Mouse (Mus musculus) cerebellum, postnatal 36 days (tissue): ENCODE results near the gene Cdc42ep2.

Source experiments
- DNase-seq, 2 experiments: peaks; one replicate each; pipeline ENCODE4 v3.0.0; 2021 to 2022; ENCODE audit warnings: mixed read lengths in 2 of 2

Cdc42ep2 gene

DNA sequence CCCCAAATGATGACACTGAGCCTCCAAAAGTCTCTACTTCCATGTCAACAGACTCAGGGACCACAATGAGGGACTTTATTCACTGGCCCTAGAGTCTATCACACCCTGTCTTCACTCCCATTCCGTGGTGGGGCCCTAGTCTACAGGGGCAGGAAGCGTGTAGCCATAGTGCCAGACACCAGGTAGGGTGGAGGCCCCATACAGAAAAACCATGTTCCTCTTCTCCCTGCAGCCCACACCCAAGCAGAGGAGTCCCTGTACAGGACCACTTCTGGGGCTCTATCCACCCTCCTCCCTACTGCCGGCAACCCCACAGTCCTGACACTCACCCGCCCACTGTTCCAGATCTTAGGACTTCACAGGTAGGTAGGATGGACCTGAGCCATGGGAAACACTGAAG, 52.1 kb downstream of the Cdc42ep2 start:
- no peak for DNase-seq

DNA sequence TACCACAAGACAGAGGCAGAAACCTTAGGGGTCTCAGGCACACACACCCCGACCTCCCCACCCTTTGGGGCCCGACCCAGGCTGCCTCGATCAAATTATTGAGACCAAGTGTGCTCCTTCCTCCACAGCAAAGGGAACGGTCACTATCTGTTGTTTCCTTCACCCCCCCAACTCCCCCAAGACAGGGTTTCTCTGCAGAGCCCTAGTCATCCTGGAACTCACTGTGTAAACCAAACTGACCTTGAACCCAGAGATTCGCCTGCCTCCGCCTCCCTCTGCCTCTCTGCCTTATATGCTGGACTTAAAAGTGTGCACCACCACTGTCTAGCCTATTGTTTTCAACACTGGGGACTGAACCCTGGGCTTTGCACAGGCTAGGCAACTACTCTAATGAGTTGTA, 52.9 kb downstream of the Cdc42ep2 start:
- DNase-seq = no peak

DNA sequence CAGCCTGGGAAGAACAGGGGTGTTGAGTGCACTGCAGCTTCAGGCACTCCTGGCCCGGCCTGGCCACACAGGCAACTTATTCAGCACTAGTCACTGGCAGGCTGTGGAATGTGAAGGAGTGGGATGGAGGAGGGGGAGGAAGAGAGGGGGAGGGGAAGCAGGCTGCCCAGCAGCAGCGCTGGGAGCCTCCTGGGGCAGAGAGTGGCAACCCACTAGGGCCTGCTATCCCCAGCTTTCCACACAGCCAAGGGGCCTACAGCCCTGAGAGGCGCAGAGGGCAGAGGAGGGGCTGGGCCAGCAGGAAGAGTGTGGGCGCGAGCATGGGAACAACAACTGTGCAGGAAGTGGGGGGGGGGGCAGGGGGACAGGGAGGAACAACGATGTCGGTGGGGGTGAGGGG, 53.3 kb downstream of the Cdc42ep2 start:
- DNase-seq = no peak

DNA sequence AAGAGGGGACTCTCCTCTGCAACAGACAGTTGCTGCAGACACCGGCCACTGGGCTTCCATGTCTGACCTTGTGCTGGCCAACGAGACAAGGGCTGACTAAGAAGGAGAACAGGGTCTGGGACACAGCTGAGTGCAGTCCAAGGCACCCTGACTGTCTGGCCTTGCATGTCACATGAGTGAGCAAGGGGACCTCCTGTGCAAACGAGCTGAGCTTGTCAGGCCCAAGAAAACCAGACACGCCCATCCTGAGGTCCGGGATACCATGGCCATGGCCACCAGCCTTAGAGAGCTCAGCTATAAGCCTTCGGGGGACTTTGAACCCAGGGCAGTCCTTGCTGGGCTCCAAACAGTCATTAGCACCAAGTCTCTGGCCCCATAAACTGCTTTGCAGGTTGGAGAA, 56.5 kb downstream of the Cdc42ep2 start:
- DNase-seq = no peak
